Mouse (Mus musculus) hematopoietic stem cell, adult 5-6 weeks (primary cell): ENCODE measurements around the gene 1600002K03Rik. TPM values are rescaled to one million over a fixed set of nuclear protein-coding genes. Genes with fewer than 3 reads are reported as not detected.
A peak's percentile ranks its signal among the peaks of the same experiment; 100 is the strongest.

Experiments used
- ATAC-seq, 2 experiments: fragments of 125-278 bp in 1 of 2; replicated peaks in 1 of 2; 2 replicates each; pipeline ENCODE4 v1.8.0; 2016 to 2017; ENCODE audit warnings: inconsistent platforms in 2 of 2, mild to moderate bottlenecking in 2 of 2, moderate number of reproducible peaks in 2 of 2, low read depth in 1 of 2, moderate TSS enrichment in 1 of 2; ENCODE audit not compliant: low FRiP score in 2 of 2, poor library complexity in 2 of 2, severe bottlenecking in 2 of 2, insufficient read depth in 1 of 2, low TSS enrichment in 1 of 2
- total RNA-seq: library from RNA; stranded (forward); fragments of 172-1452, 232-1000 nt; gene quantifications from 2 replicates; pipeline ENCODE4 v1.2.3, GENCODE M21; 2017

1600002K03Rik gene
- total RNA-seq, 1 experiment from 2014 or later, result 26.2 TPM

DNA sequence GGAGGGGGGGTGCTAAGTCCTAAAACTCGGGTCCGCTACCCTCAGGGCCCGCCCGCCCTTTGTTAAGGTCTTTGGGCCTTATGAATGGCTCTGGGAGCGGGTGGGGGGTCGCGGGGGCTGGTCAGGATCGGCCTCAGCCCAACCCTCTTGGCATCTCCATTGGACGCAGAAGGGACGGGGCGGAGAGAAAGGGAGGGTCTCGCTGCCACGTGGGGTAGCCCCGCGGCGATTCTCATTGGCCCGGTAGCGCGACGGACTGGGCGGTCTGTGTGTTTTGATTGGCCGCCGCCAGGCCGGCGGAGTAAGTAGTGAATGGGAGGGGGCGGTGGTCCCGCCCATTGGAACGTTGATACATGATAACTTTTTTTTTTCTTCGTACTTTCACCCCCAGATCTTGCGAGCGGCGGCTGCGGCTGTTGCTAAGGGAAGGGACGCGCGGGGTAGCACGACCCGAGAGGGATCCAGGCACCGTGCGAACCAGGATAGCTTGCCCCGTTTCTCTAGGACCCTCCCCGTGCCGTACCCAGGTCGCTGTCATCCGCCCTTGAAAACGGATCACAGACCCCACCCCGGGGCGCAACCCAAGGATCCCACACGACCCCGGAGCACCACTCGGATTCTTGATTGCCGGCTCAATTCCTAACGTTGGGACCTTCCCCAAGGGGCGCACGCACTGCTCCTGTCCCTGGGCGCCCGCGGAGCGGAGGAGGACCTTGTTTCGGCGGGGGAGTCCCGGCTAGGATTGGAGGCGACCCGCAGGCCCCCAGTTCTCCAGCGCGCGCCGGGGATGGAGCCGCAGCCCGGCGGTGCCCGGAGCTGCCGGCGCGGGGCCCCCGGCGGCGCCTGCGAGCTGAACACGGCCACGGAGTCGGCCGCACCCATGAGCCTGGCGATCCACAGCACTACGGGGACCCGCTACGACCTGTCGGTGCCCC lies 23.2 kb upstream of the 1600002K03Rik start:
- ATAC-seq, result peak; percentile 68

- ATAC-seq, result no peak
Measured at GRCm38 (mm10) chr10:80150226-80151210, 22.2 kb upstream of the 1600002K03Rik start.

- ATAC-seq, result no peak
Measured at GRCm38 (mm10) chr10:80151211-80152034, 21.3 kb upstream of the 1600002K03Rik start.

- ATAC-seq, result no peak
Measured at GRCm38 (mm10) chr10:80152071-80152872, 20.5 kb upstream of the 1600002K03Rik start.

GRCm38 (mm10) chr10:80152873-80153260 lies 19.9 kb upstream of the 1600002K03Rik start:
- ATAC-seq, result no peak

DNA sequence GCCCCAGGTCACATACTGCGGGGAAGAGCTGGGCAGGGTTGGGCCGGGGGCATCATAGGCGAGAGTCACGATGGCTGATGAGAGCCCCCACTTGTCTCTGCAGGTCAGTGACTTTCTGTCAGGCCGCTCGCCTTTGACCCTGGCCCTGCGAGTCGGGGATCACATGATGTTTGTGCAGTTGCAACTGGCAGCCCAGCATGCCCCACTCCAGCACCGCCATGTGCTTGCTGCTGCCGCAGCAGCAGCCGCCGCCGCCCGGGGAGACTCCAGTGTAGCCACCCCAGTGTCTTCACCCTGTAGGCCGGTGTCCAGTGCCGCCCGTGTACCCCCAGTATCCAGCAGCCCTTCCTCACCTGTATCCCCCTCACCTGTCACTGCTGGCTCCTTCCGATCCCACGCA lies 19.0 kb upstream of the 1600002K03Rik start:
- ATAC-seq, result no peak

DNA sequence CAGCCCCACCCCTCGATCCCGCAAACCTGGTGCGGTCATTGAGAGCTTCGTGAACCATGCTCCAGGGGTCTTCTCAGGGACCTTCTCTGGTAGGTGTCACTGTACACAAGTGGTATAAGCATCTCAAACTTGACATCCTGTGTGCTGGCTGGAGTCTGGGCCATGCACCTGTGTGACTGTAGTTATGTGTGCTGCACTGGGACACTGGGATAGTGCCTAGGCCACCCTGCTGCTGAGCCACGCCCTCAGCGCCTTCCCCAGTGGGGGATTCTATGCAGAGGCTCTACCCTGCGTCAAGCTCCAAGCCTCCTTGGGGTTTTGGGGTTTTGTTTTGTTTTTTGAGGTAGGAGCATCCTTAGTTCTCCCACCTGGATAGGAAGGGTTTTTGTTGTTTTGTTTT lies 18.4 kb upstream of the 1600002K03Rik start:
- no peak for ATAC-seq

DNA sequence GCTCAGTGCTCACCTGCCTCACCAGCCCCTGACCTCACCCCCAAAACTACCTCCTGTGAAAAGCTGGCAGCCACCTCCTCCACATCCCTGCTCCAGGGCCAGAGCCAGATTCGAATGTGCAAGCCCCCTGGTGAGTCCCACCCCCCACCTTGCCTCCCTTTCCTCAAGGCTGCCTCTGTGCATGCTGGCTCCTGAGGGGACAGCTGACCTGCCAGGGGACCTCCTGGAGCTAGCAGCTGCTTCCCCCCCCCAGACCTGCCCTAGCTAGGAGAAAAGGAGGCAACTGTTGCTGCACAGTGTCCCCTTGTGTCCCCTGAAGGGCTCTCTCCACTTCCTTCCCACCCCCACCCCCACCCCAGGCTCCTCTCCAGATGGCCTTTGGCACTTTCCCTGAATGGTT lies 17.5 kb upstream of the 1600002K03Rik start:
- no peak for ATAC-seq

DNA sequence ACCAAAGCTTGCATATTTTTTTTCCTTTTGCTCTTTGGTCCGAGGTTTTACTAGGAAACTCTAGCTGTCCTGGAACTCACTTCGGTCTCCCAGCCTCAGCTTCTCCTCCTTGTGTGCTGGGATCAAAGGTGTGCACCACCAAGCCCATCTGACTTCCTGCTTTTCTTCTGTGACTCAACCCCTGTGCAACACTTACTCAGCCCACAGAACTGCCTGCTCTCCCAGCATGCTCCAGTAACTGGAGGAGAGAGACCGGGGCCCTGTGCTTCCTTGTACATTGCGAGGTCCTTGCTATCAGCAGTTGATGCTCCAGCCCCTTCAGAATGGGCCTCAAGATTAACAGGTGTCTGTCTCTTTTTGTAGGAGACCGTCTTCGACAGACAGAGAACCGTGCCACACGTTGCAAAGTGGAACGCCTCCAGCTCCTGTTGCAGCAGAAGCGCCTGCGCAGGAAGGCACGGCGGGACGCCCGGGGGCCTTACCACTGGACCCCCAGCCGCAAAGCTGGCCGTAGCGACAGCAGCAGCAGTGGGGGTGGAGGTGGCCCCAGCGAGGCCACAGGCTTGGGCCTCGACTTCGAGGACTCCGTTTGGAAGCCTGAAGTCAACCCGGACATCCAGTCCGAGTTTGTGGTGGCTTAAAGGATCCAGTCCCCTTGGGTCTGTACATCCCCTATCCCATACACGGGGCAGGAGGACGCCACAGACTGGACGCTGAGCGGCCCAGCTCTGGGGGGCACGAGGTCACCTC lies 16.6 kb upstream of the 1600002K03Rik start:
- ATAC-seq, result no peak

- no peak for ATAC-seq
Measured at GRCm38 (mm10) chr10:80156752-80157053, 16.0 kb upstream of the 1600002K03Rik start.

GRCm38 (mm10) chr10:80157141-80157929 lies 15.4 kb upstream of the 1600002K03Rik start:
- ATAC-seq, result no peak

DNA sequence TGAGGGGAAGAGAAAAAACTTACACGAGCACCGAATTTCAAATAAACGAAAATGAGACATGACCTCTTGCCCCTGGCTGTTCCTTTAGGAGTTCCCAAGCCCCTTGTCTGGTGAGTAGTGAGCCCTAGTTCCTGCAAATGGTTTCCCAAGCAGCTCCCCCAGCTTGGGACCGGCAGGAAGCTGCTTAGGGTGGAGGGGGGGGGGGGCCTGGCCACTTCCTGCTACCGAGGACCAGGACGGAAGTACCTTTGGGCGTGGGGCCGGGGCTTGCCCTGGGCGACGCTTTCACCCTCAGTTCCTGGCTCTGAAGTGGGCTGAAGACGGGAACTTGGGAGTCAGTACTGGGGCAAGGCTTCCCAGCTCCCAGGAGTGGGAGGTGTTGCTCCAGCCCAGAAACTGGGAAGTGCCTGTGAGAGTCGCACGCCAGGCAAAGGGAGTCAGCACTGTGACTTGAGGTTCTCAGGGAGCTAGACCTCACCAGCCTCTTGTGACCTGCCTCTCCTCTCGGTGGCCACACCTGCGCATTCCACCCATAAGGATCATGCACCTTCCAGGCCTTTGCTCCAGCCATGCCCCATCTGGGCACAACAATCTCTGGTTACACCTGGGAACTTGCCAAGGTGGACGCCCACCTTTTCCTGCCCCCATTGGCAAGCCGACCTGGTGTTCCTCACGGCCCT lies 14.3 kb upstream of the 1600002K03Rik start:
- ATAC-seq, result peak; percentile 25 to 29; a peak in 3 of 4 replicates

- 0 out of 4 replicates have a peak, but pooled peaks of 1 of the 2 experiments have one; percentile 2 for ATAC-seq
Measured at GRCm38 (mm10) chr10:80159021-80159560, 13.7 kb upstream of the 1600002K03Rik start.

DNA sequence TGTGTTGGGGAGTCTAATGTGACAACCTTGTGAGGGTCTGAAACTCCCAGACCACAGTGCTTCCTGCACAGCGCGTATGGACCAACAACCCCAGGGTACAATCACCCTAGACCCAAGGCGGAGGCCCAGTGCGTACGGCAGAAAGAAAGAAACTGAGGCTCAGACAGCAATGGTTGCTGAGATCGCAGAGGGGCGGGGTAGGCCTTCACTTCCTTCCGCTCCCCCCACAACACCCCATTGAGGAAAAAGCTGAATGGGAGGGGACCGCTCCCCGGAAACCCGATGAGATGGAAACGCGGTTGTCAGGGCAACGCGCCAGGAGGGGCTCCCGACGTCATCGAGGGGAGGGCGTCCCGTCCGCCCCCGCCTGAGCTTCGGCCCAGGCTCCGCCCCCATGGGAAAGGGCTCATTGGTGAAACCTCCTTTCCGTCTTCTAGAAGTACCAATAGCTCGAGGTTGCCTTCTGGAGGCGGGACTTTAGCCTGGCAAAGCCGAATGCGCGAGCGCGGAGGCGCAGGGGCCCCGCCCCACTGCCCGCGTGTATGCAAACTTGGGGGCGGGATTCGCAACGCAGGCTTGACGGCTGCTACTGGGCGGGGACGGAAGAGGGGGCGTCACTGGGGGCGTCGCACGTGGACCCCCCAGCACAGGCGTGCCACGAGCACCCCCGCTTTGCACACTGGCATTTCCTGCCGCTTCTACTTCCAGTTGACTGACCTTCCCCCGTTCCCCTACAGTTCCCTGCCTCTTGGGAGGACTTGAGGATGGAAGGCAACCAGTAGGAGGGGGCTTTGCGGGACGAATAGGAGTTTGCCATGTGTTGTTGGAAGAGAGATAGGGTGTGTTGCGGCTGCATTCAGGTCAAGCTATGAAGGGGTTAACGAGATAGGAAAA lies 12.9 kb upstream of the 1600002K03Rik start:
- ATAC-seq, result peak; percentile 77 to 81
